Mouse (Mus musculus): ENCODE results near the gene Sec22b.

Sec22b gene

GRCm38 (mm10) chr3:97909737-97910136, 8.7 kb downstream of the Sec22b start:
- no peak for DNase-seq (ENCODE audit: low spot score)

- no peak for DNase-seq (ENCODE audit: low spot score)
Observed at GRCm38 (mm10) chr3:97911093-97911492, 10.1 kb downstream of the Sec22b start.

- DNase-seq (ENCODE audit: low spot score) = no peak
Observed at GRCm38 (mm10) chr3:97915081-97915480, 14.1 kb downstream of the Sec22b start.

- no peak for DNase-seq (ENCODE audit: low spot score)
Observed at GRCm38 (mm10) chr3:97918885-97919550, 18.0 kb downstream of the Sec22b start.

- DNase-seq (ENCODE audit: low spot score) = no peak
Observed at GRCm38 (mm10) chr3:97925246-97925645, 24.3 kb downstream of the Sec22b start.

- no peak for DNase-seq (ENCODE audit: low spot score)
Observed at GRCm38 (mm10) chr3:97927322-97927721, 26.3 kb downstream of the Sec22b start.

- peak; percentile 70 for DNase-seq (ENCODE audit: low spot score)
Observed at GRCm38 (mm10) chr3:97928968-97929858, 28.2 kb downstream of the Sec22b start.

- DNase-seq (ENCODE audit: low spot score) = no peak
Observed at GRCm38 (mm10) chr3:97930141-97930786, 29.3 kb downstream of the Sec22b start.

GRCm38 (mm10) chr3:97930787-97931158, 29.8 kb downstream of the Sec22b start:
- no peak for DNase-seq (ENCODE audit: low spot score)

GRCm38 (mm10) chr3:97931310-97931885, 30.4 kb downstream of the Sec22b start:
- no peak for DNase-seq (ENCODE audit: low spot score)

- no peak for DNase-seq (ENCODE audit: low spot score)
Observed at GRCm38 (mm10) chr3:97932131-97932530, 31.1 kb downstream of the Sec22b start.

GRCm38 (mm10) chr3:97932771-97933170, 31.8 kb downstream of the Sec22b start:
- DNase-seq (ENCODE audit: low spot score) = no peak

GRCm38 (mm10) chr3:97933251-97933650, 32.3 kb downstream of the Sec22b start:
- no peak for DNase-seq (ENCODE audit: low spot score)

- no peak for DNase-seq (ENCODE audit: low spot score)
Observed at GRCm38 (mm10) chr3:97933811-97934210, 32.8 kb downstream of the Sec22b start.

GRCm38 (mm10) chr3:97934331-97935300, 33.6 kb downstream of the Sec22b start:
- DNase-seq (ENCODE audit: low spot score) = no peak

- no peak for DNase-seq (ENCODE audit: low spot score)
Observed at GRCm38 (mm10) chr3:97937068-97937944, 36.3 kb downstream of the Sec22b start.

GRCm38 (mm10) chr3:97937945-97938266, 36.9 kb downstream of the Sec22b start:
- DNase-seq (ENCODE audit: low spot score) = no peak

GRCm38 (mm10) chr3:97938814-97939526, 38.0 kb downstream of the Sec22b start:
- DNase-seq (ENCODE audit: low spot score) = no peak

- DNase-seq (ENCODE audit: low spot score) = no peak
Observed at GRCm38 (mm10) chr3:97939626-97940510, 38.9 kb downstream of the Sec22b start.

All from layer of hippocampus, adult 9-10 months (tissue).